Mouse (Mus musculus) T-cell, adult 2 months (primary cell): Measurements from ENCODE around the gene Got1.
"Not testable (repeated sequence)": the region's sequence is repeated elsewhere in the genome, so short reads cannot be mapped to it uniquely, and the experiment has no call there.

Experiments
- DNase-seq: peaks from one replicate; pipeline ENCODE4 v3.0.0; 2022; ENCODE audit warnings: low spot score

Gene Got1

DNA sequence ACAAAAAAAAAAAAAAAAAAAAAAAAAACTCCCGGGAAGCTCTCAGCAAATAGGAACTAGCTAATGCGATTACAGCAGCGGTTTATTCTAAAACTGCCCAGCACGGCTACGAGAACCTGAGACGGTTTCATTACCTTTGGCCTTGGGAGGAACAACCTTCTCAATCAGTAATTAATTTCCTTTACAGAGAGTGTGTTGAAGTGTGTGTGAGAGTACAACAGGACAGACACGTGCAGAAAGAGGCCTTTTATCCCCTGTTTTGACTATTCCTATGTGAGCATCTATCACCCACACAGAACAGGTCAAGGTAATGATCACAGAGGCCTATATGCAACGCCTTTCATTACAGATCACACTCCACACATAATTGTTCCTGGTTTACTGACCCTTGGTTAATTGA is 3.0 kb downstream of the Got1 start:
- no peak for DNase-seq

DNA sequence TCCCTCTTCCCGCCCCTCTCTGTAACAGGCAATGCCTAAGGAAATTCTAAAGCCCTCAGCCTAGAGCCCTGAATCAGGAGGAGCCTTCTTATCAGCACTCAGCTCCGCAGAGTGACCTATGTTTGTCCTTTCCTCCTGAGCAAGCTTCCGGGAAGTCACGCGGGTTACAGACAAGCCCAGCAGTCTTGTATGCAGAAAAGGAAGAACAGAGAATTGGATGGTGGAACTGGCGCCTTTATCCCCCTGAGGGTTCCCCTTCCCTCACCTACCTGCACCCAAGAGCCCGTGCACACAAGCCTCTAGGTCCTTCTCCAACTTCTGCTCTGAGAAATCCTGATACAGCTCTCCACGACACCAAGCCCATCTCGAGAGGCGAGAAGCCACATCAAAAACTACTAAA is 4.0 kb downstream of the Got1 start:
- peak; percentile 19 for DNase-seq

DNA sequence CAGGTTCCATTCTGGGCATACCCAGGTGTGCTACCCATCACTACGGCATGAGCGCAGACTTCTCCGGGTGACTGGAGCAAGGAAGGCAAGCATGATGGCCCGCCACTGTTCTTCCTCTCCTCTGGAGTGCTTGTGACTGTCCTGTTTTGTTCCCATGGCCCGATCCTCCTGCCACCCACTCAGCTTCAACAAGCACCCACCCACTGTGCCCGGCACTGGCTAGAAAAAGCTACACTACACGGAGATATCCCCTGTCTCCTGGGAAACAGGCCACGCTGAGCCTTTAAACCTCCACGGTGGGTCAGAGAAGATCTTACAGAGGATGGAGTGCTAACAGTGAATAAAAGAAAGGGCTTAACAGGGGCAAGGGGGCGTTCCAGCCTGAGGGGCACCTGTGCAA is 5.2 kb downstream of the Got1 start:
- DNase-seq, result no peak

DNA sequence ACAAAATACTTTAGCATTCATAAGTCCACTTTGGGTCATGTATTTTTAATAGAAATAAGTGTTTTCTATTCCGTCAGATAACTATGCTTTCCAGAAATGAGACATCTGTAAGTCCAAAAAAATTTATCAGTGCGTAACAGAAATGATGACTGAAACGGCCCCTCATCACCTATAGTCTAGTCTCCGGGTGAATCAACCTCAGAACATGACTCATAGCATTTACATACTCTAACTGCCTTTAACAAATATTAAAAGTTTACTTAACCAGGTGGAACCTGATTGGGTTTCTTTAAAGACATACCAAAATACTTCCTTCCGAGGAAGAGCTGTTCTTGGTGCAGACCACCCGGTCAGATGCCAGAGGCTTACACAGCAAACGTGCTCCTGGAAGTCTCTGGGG is 6.1 kb downstream of the Got1 start:
- no peak for DNase-seq

DNA sequence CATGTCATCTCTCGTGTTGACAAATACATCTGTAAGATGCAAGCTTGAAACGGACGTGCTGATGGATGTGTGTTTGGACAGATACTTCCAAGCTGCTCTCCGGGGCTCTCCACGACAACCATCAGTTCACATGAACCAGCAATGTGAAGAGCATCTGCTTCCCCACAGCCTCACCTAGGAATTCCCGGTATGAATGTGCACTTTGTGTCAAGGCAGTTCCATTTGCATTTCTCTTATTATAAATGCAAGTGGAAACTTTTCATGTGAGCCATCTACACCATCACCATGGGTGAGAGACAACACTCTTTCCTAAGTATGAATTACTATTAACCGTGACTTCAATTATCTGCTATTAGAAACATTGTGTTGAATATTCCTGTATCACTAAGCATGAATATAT is 6.6 kb downstream of the Got1 start:
- no peak for DNase-seq

DNA sequence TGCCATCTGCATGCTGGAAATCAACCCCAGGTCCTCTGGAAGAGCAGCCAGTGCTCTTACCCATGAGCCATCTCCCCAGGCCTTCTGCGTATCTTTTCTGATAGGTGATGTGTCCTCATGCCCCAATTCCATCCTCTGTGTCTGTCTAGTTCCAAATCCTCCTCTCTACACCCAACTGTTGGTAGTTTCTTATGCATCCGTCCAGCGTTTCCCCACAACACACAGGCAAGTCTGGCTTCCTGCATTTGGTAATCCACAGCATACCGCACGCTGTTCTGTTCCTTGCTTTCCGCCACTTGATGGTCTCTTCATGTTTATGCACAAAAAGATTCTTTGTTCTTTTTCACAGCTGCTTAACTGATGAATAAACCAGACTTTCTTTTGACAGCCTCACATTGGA is 7.1 kb downstream of the Got1 start:
- DNase-seq, result no peak

DNA sequence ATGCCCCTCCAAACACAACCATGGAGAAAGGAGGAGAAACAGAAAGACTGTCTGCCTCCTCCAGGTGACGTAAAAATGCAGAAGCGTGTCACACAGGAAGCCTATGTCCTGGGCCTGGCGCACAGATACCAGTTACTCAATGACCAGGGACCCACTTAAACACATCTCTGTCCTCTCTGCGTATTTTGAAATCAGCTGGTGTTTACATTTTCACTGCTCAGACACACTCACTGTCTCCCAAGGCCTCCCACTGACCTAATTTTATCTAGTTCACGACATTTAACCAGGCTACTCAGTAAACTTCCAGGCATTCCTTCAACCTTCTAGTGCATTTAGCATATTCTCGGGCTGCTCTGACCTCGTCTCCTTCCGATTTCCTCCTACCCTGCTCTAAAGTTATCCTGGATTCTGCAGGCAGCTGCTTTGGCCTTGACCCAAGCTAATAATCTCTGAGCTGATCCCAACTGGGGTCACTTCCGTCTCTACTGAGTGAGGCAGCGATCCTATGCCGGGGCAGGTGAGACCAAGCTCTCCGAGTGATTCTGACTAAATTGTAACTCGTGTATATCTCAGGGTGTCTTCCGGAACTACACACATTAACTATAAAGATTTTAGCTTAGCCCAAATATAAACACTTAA is 7.9 kb downstream of the Got1 start:
- no peak for DNase-seq

DNA sequence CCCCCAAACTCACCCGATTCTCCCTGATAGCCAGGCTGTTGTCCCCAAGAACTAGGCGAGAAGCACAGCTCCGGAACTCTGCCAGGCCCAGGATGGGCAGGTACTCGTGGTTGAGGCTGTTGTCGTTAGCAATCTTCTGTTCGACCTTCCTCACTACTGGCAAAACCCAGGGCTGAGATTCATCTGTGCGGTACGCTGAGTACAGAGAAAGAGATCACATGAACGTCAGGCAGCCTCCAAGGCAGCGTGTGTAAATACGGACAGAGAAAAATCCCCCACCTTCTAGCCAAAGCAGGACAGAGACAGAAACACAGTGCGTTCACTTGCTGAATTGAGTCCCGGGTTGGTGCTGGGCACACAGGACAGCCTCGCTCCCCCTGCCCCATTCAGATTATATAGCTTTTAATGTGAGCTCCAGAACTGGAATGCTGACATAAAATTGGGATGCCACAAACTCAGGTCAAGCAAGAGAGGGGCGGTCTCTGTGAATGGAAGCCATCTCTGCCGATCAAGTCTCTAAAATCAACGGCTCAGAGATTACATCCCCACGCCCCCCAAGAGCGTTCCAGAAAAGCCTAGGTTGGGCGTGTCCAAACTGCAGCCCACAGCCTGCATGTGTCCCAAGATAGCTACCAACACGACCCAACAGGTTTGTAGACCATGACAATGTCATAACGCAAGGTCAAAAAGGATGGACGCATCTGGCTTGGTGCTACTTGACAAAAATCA is 8.6 kb downstream of the Got1 start:
- no peak for DNase-seq

DNA sequence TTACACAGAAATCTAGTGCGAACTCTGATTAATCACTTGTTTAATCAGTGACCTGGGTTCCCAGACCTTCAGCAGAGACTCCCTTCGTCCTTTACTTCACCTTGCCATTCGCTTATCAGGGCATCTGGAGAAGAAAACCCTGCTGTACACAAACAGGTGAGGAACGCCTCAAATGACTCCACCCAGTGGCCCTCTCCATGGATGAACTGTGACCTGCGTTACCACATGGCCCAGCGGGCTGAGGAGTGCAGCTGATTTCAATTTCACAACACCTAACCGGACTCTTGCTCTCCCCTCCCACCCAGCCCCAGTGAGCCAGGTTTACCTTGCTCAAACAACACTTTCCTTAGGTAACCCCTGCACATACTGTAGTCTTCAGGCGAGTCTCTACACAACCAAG is 10.5 kb downstream of the Got1 start:
- no peak for DNase-seq

DNA sequence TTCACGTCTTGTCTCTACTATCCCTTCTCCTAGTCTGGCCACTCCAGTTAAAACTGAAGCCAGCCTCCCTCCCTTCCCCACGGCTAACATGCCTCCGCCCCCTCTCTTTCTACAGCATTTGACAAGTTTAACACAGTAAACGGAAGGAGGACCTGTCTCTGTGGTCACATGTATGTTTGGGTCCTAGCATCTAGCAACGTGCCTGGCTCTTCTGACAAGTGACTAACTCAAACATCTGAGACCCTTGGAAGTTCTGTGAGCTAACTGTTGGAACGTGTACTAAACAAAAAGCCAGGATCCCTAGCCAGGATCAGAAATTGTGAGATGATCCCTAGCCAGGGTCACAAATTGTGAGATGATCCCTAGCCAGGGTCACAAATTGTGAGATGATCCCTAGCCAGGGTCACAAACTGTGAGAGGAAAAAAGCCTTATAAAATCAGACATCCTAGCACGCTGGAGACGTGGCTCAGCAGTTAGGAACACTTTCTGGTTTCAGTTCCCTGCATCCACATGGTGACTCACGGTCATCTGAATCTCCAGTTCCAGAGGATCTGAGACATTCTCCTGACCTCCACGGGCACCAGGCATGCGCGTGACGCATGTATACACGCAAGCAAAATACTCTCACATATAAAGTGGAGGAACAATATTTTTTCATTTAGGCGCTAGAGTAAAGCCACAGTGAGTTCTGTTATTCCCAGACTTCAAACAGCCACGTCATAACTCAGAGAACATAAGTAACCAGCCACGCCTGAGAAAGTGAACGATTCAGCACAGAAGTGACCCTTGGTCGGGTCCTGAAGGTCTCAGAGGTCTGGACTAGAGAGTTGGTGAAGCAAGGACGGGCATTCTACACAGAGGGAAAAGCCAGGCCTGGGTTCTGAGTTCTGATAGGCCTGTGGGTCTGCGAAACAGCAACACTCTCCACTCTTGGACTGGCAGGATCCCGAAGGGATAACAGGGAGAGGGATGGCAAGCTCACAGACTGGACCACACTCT is 12.5 kb downstream of the Got1 start:
- no peak for DNase-seq

DNA sequence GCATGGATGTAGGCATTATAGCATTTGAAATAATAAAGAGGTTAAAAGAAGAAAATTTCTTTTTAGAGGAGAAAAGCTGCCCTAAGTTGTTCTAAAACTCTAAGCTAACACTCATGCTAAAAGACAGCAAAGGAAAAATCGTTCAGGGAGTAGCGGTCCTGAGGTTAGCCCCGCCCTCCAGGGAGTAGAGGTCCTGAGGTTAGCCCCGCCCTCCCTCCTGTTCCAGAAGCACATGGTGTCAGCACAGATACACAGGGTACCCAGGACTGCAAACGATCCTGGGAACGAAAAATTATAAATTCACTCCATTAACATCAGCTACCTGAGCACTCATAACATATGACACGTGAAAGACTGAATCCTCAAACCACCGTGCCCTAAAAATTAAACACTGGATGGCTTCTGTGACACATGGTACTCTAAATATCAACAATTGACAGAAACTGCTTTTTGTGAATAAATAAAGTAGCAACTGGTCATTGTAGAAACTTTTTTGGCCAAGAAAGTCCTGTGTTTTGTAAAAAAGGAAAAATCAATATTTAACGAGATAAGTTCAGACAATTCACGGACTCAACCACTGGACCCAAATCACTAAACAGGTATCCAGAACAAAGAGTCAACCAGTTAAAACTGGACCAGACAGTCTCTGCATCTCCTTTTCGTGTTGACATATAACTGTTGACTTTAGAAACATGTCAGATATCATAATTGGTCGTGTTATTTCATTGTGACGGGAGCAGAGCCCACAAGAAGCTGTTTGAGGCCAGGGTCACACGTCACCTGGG is 13.8 kb downstream of the Got1 start:
- no peak for DNase-seq

DNA sequence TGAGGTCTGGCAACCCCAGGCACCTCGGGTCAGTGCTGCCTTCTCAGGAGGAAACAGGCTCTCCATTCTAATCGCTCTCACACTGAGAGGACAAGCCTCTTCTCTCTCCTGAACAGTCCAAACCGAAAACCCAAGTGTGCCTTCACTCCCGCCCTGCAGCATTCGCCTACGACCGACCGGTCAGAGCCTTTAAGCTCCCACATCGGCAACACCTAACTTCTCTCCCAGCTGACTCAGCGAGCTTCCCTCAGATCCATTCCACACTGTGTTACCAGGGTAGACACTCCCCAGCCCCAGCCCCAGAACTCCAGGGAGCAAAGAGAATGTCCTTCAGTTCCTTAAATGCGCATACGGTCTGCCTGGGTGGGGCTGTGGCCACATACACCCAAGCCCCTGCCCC is 19.0 kb downstream of the Got1 start:
- DNase-seq, result no peak

DNA sequence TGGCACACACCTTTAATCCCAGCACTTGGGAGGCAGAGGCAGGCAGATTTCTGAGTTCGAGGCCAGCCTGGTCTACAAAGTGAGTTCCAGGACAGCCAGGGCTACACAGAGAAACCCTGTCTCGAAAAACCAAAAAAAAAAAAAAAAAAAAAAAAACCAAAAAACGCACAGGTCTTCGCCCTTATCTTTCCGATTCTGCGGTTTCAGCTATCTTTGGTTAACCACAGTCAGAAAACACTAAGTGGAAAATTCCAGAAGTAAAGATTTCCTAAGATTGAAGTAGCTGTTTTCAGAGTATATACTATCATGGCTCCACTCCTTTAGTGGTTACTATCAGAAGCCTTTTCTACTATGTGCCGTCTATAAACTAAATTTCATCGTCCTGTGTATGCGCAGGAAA is 20.8 kb downstream of the Got1 start:
- not testable (repeated sequence) for DNase-seq

DNA sequence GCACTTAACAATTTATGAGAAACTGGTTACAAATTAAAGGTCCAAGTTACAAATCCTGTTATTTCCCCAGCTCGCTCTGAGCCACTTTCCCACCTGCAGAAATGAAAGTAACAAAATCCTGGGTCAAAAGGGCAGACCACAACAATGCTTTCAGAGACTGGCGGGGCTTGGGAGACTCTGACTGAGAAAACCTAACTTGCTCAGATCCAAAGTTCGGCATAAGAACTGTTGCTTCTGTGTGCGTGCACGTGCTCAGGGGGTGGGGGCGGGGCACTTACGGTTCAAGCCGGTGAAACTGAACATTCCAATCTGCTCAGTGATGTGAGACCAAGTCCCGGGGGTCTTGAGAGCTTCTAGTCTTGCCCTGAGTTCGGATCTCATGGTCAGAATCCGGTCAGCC is 21.8 kb downstream of the Got1 start:
- DNase-seq, result no peak

DNA sequence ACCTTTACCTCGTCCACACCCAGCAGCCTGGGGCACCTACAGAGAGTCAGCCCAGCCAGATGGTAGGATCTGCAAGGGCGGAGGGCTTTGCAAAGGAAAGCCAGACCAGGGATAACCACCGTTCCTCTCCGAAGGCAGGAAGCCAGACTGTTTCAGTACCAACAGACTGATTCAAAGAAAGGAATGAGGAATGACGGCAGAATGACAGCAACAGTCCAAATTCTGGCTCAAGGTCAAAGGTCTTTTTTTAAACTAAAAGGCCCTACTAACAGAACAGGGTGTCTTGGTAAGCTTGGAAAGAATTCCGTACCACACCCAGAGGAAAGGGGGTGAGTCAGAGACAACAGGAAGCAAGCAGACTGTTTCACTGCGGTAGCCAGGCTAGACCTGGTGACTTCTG is 25.5 kb downstream of the Got1 start:
- DNase-seq, result no peak

DNA sequence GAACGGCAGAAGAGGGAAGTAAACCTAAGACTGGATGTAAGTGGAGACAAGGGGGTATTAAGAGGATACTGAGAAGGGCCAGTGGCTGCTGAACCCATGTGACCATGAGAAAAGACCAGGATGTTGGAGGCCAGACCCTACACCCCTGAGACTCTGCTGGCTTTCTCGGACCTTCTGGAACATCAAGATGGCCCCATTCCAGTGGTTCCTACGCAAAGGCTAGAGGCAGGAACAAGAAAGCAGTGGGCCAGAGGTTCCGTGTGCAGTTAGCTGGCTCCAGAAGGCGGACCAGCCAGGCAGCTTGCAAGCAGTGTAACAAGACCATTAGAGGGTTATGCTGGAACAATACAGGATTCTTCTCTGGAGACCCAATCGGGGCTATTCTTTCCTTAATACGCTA is 27.0 kb downstream of the Got1 start:
- DNase-seq, result no peak

DNA sequence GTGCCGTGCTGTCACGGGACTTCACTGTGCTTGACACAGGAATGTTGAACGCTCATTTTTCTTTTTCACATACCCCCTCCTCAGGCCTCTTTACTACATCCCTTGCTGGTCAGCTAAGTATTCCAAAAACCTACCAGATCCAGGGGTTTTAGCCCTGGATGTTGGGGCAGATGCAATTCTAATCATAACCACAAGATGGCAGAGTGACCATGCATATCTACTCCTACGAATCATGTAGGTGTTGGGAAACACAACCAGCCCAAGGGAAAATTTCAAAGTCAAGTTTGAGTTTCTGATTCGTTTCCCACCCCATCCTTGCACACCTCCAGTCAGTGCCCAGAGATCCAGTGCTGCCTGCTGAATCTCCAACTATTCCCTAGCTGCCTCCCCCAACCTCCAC is 28.6 kb downstream of the Got1 start:
- peak; percentile 40 for DNase-seq

DNA sequence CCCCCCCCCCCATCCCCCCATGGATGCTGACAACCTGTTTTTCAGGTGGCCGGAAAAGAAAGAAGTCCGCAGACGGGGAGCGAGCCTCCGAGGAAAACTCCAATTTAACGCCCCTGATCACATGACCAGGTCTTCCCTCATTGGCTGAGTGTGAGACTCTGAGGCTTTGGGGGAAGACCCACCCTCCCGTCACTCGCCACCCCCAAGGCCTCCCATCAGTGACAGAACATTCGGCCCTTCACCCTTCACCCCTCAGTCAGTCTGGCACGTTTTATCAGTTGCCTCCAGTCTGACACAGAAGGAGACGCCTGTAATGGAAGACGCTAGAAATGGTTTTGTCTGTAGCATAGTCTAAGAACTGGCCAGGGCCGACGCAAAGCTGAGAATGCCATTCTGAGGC is 29.5 kb downstream of the Got1 start:
- DNase-seq, result no peak

DNA sequence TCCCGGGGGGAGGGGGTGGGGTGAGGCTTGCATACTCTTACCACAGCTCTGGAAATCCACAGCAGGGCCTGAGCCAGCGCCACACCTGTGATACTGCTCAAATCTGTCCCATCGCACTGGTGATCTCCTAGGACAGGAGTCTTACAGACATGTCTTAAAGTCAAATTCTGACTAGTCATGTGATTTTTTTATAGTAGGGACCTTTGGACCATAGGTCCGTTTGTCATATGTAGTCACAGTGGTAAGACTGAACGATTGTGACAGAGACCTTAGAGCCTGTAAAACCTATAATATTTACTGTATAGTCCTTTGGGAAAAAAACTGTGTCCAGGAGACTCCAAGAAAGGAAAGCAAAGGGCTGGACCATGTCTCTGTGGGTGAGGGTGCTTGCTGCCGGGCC is 30.5 kb downstream of the Got1 start:
- no peak for DNase-seq

DNA sequence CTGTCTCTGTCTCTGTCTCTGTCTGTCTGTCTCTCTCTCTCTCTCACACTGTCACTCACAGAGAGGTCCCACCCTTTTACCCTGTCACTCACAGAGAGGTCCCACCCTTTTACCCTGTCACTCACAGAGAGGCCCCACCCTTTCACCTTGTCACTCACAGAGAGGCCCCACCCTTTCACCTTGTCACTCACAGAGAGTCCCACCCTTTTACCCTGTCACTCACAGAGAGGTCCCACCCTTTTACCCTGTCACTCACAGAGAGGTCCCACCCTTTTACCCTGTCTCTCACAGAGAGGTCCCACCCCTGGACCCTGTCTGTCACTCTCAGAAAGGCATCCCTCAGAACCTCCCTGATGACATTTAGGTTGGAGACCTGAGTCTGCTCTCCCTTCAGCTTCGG is 31.1 kb downstream of the Got1 start:
- not testable (repeated sequence) for DNase-seq

DNA sequence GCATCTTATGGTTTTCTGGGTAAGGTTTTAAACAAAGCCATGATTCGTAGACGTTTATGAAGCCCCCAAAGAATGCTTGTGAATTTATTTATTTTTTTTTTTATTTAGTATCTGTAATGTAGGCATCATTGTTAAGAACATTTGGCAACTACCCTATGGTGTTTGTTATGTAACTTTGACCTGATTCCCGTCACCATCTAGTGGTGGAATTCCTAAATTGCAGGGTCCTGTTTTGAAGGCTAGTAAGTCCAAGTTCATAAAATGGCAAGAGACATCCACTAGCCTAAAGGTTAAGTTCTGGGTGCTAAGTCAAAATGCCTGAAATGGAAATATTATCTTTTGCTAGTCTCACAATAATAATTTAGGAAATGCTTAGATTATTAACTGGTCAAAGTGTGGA is 37.0 kb downstream of the Got1 start:
- peak; percentile 6 for DNase-seq

DNA sequence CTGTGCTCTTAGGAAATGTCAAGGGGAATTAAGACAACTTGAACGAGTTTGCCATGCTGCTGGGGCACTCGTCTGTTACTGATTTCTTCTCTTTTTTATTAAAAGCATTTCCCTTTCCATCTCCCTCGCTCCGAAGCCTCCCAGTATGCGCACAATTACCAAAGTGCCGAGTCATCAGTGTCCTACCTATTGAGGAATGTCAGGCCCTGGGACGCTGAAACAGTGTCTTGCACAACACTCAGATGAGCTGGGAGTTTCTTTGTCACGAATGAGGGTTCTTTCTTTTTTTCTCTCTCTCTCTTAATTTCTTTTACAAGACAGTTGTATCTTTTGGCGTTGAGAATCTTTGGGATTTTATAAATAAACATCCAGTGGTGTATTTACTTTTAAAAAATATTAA is 43.9 kb downstream of the Got1 start:
- no peak for DNase-seq
